Mouse (Mus musculus): ENCODE data around the gene Bcl9. TPM values are rescaled to one million over a fixed set of nuclear protein-coding genes. Genes with fewer than 3 reads are reported as not detected.
A peak's percentile ranks its signal among the peaks of the same experiment; 100 is the strongest.

Gene Bcl9
- polyA plus RNA-seq, 1 experiment from 2014 or later = 45.4 TPM

GRCm38 (mm10) chr3:97159986-97160385 is 137.7 kb downstream of the Bcl9 start:
- Histone ChIP-seq H3K4me1 (replicated peaks; ENCODE audit: control insufficient read depth, insufficient read depth, low read length) (peaks cover 10% of the 10 kb centered on the region; the same call in 1 of the 2 replicates), H3K27ac (ENCODE audit: low read length) (no peak overlapping the region), H3K4me2 (ENCODE audit: low read depth, low read length) (peak overlapping the region; percentile 80; the same call in 1 of the 2 replicates), H3K36me3 (ENCODE audit: control insufficient read depth, insufficient read depth, low read length) (no peaks in the 10 kb centered on the region), H3K9me3 (ENCODE audit: control insufficient read depth, low read length) (no peaks in the 10 kb centered on the region), H3K9ac (ENCODE audit: low read length) (no peak overlapping the region), H3K27me3 (ENCODE audit: control insufficient read depth, insufficient read depth, low read depth, low read length) (no peaks in the 10 kb centered on the region), H3K4me3 (ENCODE audit: low read length) (peak overlapping the region; percentile 76)
- 69% methylated on average over 2 of the region's 2 CpGs for WGBS
- ATAC-seq (ENCODE audit: low read depth) = no peak

- Histone ChIP-seq H3K9ac (ENCODE audit: low read length) (peak overlapping the region; percentile 83), H3K9me3 (ENCODE audit: control insufficient read depth, low read length) (no peaks in the 10 kb centered on the region), H3K4me1 (replicated peaks; ENCODE audit: control insufficient read depth, insufficient read depth, low read length) (peaks cover 10% of the 10 kb centered on the region; the same call in 1 of the 2 replicates), H3K4me2 (ENCODE audit: low read depth, low read length) (peak overlapping the region; percentile 80), H3K36me3 (ENCODE audit: control insufficient read depth, insufficient read depth, low read length) (no peaks in the 10 kb centered on the region), H3K27ac (ENCODE audit: low read length) (peak overlapping the region; percentile 64), H3K4me3 (ENCODE audit: low read length) (peak overlapping the region; percentile 76), H3K27me3 (ENCODE audit: control insufficient read depth, insufficient read depth, low read depth, low read length) (no peaks in the 10 kb centered on the region)
- WGBS = 10% methylated on average over 6 of the region's 6 CpGs
- no peak for ATAC-seq (ENCODE audit: low read depth)
Observed at GRCm38 (mm10) chr3:97159509-97159850, 138.2 kb downstream of the Bcl9 start.

DNA sequence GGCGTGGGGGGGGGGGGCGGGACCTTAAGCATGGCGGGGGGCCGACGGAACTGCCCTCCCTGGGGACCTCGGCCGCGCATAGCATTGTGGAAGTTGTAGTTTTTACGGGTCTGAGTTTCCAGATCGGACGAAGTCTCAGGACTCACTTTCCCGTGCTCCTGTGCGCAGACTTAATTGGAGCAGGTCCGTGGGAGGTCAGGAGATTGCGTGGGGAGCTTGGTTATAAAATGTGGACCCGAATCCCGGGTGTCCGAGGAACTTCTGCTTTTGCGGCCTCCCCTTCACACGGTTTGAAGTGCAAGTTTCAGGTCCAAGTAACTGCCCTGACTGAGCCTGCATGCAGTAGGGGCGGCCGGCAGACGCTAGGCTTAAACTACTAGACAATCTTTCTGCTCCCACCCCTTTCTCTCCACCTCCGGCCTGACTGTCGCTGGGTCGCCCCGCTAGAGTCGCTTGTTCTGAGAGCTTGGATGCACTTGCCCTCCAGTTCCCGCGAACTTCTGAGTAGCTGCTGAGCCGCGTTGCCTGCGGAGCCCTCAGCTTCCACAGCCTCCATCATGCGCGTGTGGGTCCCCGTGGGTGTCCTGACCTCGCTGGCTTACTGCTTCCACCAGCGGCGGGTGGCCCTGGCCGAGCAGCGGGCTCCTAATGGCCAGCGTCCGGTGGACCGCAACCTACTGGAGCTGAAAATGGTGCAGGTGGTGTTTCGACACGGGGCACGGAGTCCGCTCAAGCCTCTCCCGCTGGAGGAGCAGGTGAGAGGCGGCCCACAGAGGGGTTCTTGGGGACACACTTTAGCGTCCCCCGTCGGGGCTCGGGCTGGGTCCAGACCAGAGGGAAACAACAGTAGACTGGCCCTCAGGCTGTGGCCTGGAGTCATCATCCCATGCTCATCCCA is 138.9 kb downstream of the Bcl9 start, which contains the start of gene Acp6:
Gene Acp6 (plus strand): TSS at position 167 of the 898 bp plus-strand sequence.
- H3K4me1 ChIP-seq (replicated peaks; ENCODE audit: control insufficient read depth, insufficient read depth, low read length) = peaks cover 10% of the 10 kb centered on the region; the same call in 1 of the 2 replicates
- peak within 1 kb of the TSS; percentile 80 for H3K4me2 ChIP-seq (ENCODE audit: low read depth, low read length)
- peak within 1 kb of the TSS; percentile 76 for H3K4me3 ChIP-seq (ENCODE audit: low read length)
- no peaks in the 10 kb centered on the region for H3K36me3 ChIP-seq (ENCODE audit: control insufficient read depth, insufficient read depth, low read length)
- H3K27ac ChIP-seq (ENCODE audit: low read length) = peak within 1 kb of the TSS; percentile 64
- H3K27me3 ChIP-seq (ENCODE audit: control insufficient read depth, insufficient read depth, low read depth, low read length) = no peaks in the 10 kb centered on the region
- no peaks in the 10 kb centered on the region for H3K9me3 ChIP-seq (ENCODE audit: control insufficient read depth, low read length)
- ATAC-seq (ENCODE audit: low read depth) = peak; percentile 96
- 0% methylated on average over 53 of the region's 54 CpGs for WGBS
- peak within 1 kb of the TSS; percentile 83 for H3K9ac ChIP-seq (ENCODE audit: low read length)

DNA sequence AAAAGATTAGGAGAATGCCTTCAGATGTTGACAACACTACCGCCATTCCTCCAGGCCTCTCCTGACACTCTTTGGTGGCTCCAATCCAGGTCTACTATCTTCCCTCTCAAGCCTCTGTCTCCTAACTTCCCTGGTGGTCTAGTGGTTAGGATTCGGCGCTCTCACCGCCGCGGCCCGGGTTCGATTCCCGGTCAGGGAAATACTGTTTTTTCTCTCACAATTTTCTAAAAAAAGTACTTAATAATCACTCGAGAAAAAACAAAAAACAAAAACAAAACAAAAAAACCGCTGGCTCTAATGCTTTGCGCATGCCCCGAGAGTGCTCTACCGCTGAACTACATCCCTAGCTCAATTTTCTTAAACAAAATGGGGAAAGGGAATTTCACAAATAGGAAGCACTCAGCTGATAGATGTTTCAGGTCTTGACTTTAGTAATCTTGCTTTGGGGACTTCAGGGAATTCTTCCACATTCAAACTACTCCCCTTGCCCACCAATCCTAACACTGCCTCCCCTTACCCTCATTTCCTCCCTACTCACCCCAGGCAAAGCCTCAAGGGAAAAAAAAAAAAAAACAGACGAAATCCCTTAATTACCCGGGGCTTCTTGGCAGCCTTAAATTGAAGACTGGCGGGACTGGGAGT is 139.6 kb downstream of the Bcl9 start:
- Histone ChIP-seq H3K4me2 (ENCODE audit: low read depth, low read length) (peak overlapping the region; percentile 51), H3K9me3 (ENCODE audit: control insufficient read depth, low read length) (no peaks in the 10 kb centered on the region), H3K4me3 (ENCODE audit: low read length) (peak overlapping the region; percentile 76), H3K36me3 (ENCODE audit: control insufficient read depth, insufficient read depth, low read length) (no peaks in the 10 kb centered on the region), H3K9ac (ENCODE audit: low read length) (peak overlapping the region; percentile 58), H3K4me1 (replicated peaks; ENCODE audit: control insufficient read depth, insufficient read depth, low read length) (peaks cover 10% of the 10 kb centered on the region; the same call in 1 of the 2 replicates), H3K27ac (ENCODE audit: low read length) (peak overlapping the region; percentile 62), H3K27me3 (ENCODE audit: control insufficient read depth, insufficient read depth, low read depth, low read length) (no peaks in the 10 kb centered on the region)
- peak; percentile 46 for ATAC-seq (ENCODE audit: low read depth)
- WGBS = under 1% methylated on average over 17 of the region's 17 CpGs

GRCm38 (mm10) chr3:97157308-97157707 is 140.4 kb downstream of the Bcl9 start:
- H3K27ac ChIP-seq (ENCODE audit: low read length) = no peak overlapping the region
- H3K9me3 ChIP-seq (ENCODE audit: control insufficient read depth, low read length) = no peaks in the 10 kb centered on the region
- H3K9ac ChIP-seq (ENCODE audit: low read length) = no peak overlapping the region
- no peak for ATAC-seq (ENCODE audit: low read depth)
- no peak overlapping the region for H3K4me3 ChIP-seq (ENCODE audit: low read length)
- WGBS = 66% methylated on average over 1 of the region's 1 CpGs
- H3K27me3 ChIP-seq (ENCODE audit: control insufficient read depth, insufficient read depth, low read depth, low read length) = no peaks in the 10 kb centered on the region
- no peaks in the 10 kb centered on the region for H3K36me3 ChIP-seq (ENCODE audit: control insufficient read depth, insufficient read depth, low read length)
- peaks cover 10% of the 10 kb centered on the region; the same call in 1 of the 2 replicates for H3K4me1 ChIP-seq (replicated peaks; ENCODE audit: control insufficient read depth, insufficient read depth, low read length)
- H3K4me2 ChIP-seq (ENCODE audit: low read depth, low read length) = no peak overlapping the region

GRCm38 (mm10) chr3:97156431-97156830 is 141.3 kb downstream of the Bcl9 start:
- no peak overlapping the region for H3K9ac ChIP-seq (ENCODE audit: low read length)
- 85% methylated on average over 6 of the region's 6 CpGs for WGBS
- H3K27ac ChIP-seq (ENCODE audit: low read length) = no peak overlapping the region
- no peaks in the 10 kb centered on the region for H3K27me3 ChIP-seq (ENCODE audit: control insufficient read depth, insufficient read depth, low read depth, low read length)
- H3K4me2 ChIP-seq (ENCODE audit: low read depth, low read length) = no peak overlapping the region
- H3K9me3 ChIP-seq (ENCODE audit: control insufficient read depth, low read length) = no peaks in the 10 kb centered on the region
- no peak overlapping the region for H3K4me3 ChIP-seq (ENCODE audit: low read length)
- H3K4me1 ChIP-seq (replicated peaks; ENCODE audit: control insufficient read depth, insufficient read depth, low read length) = peaks cover 10% of the 10 kb centered on the region; the same call in 1 of the 2 replicates
- ATAC-seq (ENCODE audit: low read depth) = no peak
- no peaks in the 10 kb centered on the region for H3K36me3 ChIP-seq (ENCODE audit: control insufficient read depth, insufficient read depth, low read length)

Other genes with a start within 250 kb of the Bcl9 start
- 52.3 and 54.9 TPM in 2 replicates for gene Acp6, start 139.1 kb downstream of the Bcl9 start, polyA plus RNA-seq (2015; fragmentation: Nextera tagmentation; extraction: Ambion mirVana)
- gene Olfr1402, start 124.1 kb upstream of the Bcl9 start, polyA plus RNA-seq (2015; fragmentation: Nextera tagmentation; extraction: Ambion mirVana) = not detected in 2 replicates

All from lung, embryonic 16.5 days (tissue).